Mouse (Mus musculus) limb, embryonic 14.5 days (tissue): ENCODE measurements at regions not wholly inside any gene's neighbourhood (a gene's known extent, or its start where the extent isn't known, plus 50 kb on each side); places are given as distances from the start of the nearest gene placed in this dataset.

Source experiments
- ATAC-seq: fragments of 200-750 bp; cut with Nextera tagmentation; 2 replicates; pipeline ENCODE4 v1.8.0; 2017; ENCODE audit warnings: low read depth, moderate number of reproducible peaks, moderate TSS enrichment; ENCODE audit not compliant: low FRiP score
- DNase-seq: peaks from one replicate; pipeline ENCODE4 v3.0.0-alpha.2; 2015; ENCODE audit warnings: low spot score
- H3K27ac ChIP-seq: fragments of 300-500 bp; sonication (generic); replicated peaks from 2 replicates; pipeline ENCODE4 v1.5.1; 2014; ENCODE audit warnings: low read depth, mild to moderate bottlenecking, low read length, moderate library complexity, mixed read lengths
- H3K27me3 ChIP-seq: fragments of 300-500 bp; sonication (generic); 2 replicates; pipeline ENCODE4 v1.6.1; 2014; ENCODE audit warnings: low read length, mixed read lengths; ENCODE audit not compliant: control insufficient read depth, insufficient read depth
- H3K36me3 ChIP-seq: fragments of 300-500 bp; sonication (generic); 2 replicates; pipeline ENCODE4 v1.6.1; 2014; ENCODE audit warnings: mild to moderate bottlenecking, low read length, moderate library complexity, mixed read lengths; ENCODE audit not compliant: control insufficient read depth, insufficient read depth
- H3K4me1 ChIP-seq: fragments of 300-500 bp; sonication (generic); 2 replicates; pipeline ENCODE4 v1.6.1; 2014; ENCODE audit warnings: antibody characterized with exemption, low read length, mixed read lengths; ENCODE audit not compliant: control insufficient read depth, insufficient read depth
- H3K4me2 ChIP-seq: fragments of 300-500 bp; sonication (generic); replicated peaks from 2 replicates; pipeline ENCODE4 v1.6.1; 2014; ENCODE audit warnings: low read depth, mild to moderate bottlenecking, low read length, moderate library complexity; ENCODE audit not compliant: severe bottlenecking
- H3K4me3 ChIP-seq: fragments of 300-500 bp; sonication (generic); replicated peaks from 2 replicates; pipeline ENCODE4 v1.5.1; 2014; ENCODE audit warnings: low read length
- H3K9ac ChIP-seq: fragments of 300-500 bp; sonication (generic); 2 replicates; pipeline ENCODE4 v1.6.1; 2014; ENCODE audit warnings: mild to moderate bottlenecking, low read depth, low read length, moderate library complexity; ENCODE audit not compliant: severe bottlenecking
- H3K9me3 ChIP-seq: fragments of 300-500 bp; sonication (generic); 2 replicates; pipeline ENCODE4 v1.6.1; 2016; ENCODE audit warnings: low read length; ENCODE audit not compliant: control insufficient read depth
- POLR2A ChIP-seq: fragments of 200-500 bp; IDR thresholded peaks from 2 replicates; pipeline ENCODE4 v1.8.0; 2012; ENCODE audit warnings: inconsistent platforms, mild to moderate bottlenecking, moderate library complexity, borderline replicate concordance; ENCODE audit not compliant: insufficient read depth, insufficient read length; ENCODE audit errors: extremely low read depth
- WGBS: fragments of 180-500 bp; shearing (Covaris S2); extraction: QIAGEN DNeasy Blood & Tissue Kit; methylation state at CpG from one replicate; pipeline ENCODE4 v1.1.7; 2014; 5-methylcytosine and 5-hydroxymethylcytosine counted together

- Histone ChIP-seq H3K27me3 (no peaks in the 10 kb centered on the region), H3K4me2 (no peak overlapping the region), H3K27ac (no peak overlapping the region), H3K4me1 (no peaks in the 10 kb centered on the region), H3K4me3 (no peak overlapping the region), H3K36me3 (no peaks in the 10 kb centered on the region), H3K9ac (no peak overlapping the region), H3K9me3 (no peaks in the 10 kb centered on the region)
- no peak for TF ChIP-seq POLR2A
- DNase-seq (no peak), ATAC-seq (no peak)
- 54% methylated on average over 2 of the region's 2 CpGs for WGBS
These were observed 263.3 kb upstream of the Slc7a11 start for GRCm38 (mm10) chr3:50706707-50707106.

GRCm38 (mm10) chr3:50694904-50695680 is 251.7 kb upstream of the Slc7a11 start:
- ATAC-seq: no peak
- WGBS: 63% methylated on average over 15 of the region's 15 CpGs
- peak; percentile 15 for DNase-seq

DNA sequence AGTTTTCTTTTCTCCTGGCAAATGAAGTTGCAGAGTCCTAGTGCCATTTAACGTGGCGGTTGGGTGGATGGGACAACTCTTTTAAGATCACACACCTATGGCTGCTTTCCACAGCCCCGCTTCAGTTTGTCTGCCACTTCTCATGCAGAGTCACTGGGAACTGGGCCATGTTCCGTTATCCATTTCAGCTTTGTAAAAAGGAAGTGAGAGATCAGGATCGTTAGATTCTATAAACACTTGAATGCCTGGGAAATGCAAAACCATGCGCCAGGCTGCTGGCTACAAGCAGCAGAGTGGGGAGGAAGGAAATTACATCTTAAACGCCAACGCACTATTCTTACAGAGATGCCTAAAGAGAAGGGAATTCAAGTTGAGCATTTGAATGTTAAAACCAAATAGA is 251.1 kb upstream of the Slc7a11 start:
- WGBS: 35% methylated on average over 8 of the region's 8 CpGs

More at GRCm38 (mm10) chr3:50694904-50695680, 251.7 kb upstream of the Slc7a11 start:
- Histone ChIP-seq H3K4me1 (peaks cover 4% of the 10 kb centered on the region), H3K27me3 (no peaks in the 10 kb centered on the region), H3K9ac (no peak overlapping the region), H3K4me2 (no peak overlapping the region), H3K27ac (0 out of 2 replicates have a peak overlapping the region, but pooled peaks have one; percentile 43), H3K36me3 (no peaks in the 10 kb centered on the region), H3K4me3 (no peak overlapping the region), H3K9me3 (no peaks in the 10 kb centered on the region)
- TF ChIP-seq POLR2A: no peak

GRCm38 (mm10) chr3:50692306-50692705 is 248.9 kb upstream of the Slc7a11 start:
- 85% methylated on average over 1 of the region's 1 CpGs for whole genome bisulfite sequencing

More for the DNA sequence above, 251.1 kb upstream of the Slc7a11 start:
- TF ChIP-seq POLR2A: no peak
- H3K9ac ChIP-seq: no peak overlapping the region
- H3K4me3 ChIP-seq: no peak overlapping the region
- H3K27ac ChIP-seq: no peak overlapping the region
- no peak for ATAC-seq
- H3K9me3 ChIP-seq: no peaks in the 10 kb centered on the region
- H3K36me3 ChIP-seq: no peaks in the 10 kb centered on the region
- H3K4me2 ChIP-seq: no peak overlapping the region
- H3K27me3 ChIP-seq: no peaks in the 10 kb centered on the region
- peak; percentile 16 for DNase-seq
- H3K4me1 ChIP-seq: peaks cover 4% of the 10 kb centered on the region

DNA sequence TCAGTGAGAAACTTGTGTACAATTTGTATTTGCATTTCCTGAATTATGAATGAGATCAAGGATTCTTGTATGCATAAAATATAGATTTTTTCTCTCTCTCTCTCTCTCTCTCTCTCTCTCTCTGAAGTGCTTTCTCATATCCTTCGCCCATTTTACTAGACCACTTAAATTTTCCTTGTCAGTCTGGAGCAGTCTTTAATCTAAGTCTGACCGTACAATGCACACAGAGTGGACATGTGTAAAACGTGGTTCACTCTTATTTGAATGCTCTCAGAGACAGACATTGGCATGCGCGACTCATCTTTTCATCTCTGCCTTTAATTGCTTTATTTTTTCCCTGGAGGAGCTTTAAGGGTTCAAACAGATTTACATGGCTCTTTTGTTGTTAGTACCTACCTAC is 247.3 kb upstream of the Slc7a11 start:
- H3K4me3 ChIP-seq: no peak overlapping the region
- H3K9me3 ChIP-seq: no peaks in the 10 kb centered on the region
- H3K9ac ChIP-seq: no peak overlapping the region
- no peak overlapping the region for H3K27ac ChIP-seq
- H3K4me1 ChIP-seq: peaks cover 4% of the 10 kb centered on the region
- no peak for TF ChIP-seq POLR2A
- 77% methylated on average over 5 of the region's 5 CpGs for WGBS
- no peak overlapping the region for H3K4me2 ChIP-seq
- ATAC-seq (no peak), DNase-seq (no peak)
- H3K27me3 ChIP-seq: no peaks in the 10 kb centered on the region
- H3K36me3 ChIP-seq: no peaks in the 10 kb centered on the region

More at GRCm38 (mm10) chr3:50692306-50692705, 248.9 kb upstream of the Slc7a11 start:
- no peak overlapping the region for H3K27ac ChIP-seq
- no peak overlapping the region for H3K4me3 ChIP-seq
- no peak for TF ChIP-seq POLR2A
- no peak overlapping the region for H3K4me2 ChIP-seq
- no peak for ATAC-seq
- no peaks in the 10 kb centered on the region for H3K9me3 ChIP-seq
- H3K36me3 ChIP-seq: no peaks in the 10 kb centered on the region
- no peaks in the 10 kb centered on the region for H3K27me3 ChIP-seq
- H3K4me1 ChIP-seq: peaks cover 4% of the 10 kb centered on the region
- no peak for DNase-seq
- H3K9ac ChIP-seq: no peak overlapping the region
